Mouse (Mus musculus): ENCODE measurements around the gene Cfap300. TPM values are rescaled to one million over a fixed set of nuclear protein-coding genes. Genes with fewer than 3 reads are reported as not detected.

The Cfap300 gene
- total RNA-seq, 4 experiments from 2014 or later, result 0.39 TPM; not detected in 3

DNA sequence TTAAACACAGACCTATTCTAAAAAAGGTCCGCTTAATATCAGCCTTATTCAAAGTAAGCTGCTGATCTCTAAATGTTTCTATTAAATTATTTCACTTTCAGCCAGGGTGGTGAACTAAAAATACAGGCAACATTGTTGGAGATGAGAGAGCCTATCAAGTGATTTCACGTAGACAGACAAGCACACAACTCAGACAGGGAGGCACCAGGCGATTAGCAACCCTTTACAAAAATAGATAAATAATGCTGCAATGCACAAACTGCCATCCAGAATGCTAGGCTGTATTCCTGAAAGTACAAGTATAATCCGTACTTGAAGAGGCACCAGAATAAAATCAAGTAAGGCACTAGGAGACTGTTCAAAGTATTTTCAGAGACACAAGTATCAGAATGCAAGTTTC, 58.3 kb downstream of the Cfap300 start:
- no peak for DNase-seq (ENCODE audit: low spot score in 2 of 2)

GRCm38 (mm10) chr9:7983665-7984064, 59.0 kb downstream of the Cfap300 start:
- no peak for DNase-seq (ENCODE audit: low spot score in 2 of 2)

GRCm38 (mm10) chr9:7980162-7980561, 62.5 kb downstream of the Cfap300 start:
- DNase-seq (ENCODE audit: low spot score in 2 of 2), result no peak

DNA sequence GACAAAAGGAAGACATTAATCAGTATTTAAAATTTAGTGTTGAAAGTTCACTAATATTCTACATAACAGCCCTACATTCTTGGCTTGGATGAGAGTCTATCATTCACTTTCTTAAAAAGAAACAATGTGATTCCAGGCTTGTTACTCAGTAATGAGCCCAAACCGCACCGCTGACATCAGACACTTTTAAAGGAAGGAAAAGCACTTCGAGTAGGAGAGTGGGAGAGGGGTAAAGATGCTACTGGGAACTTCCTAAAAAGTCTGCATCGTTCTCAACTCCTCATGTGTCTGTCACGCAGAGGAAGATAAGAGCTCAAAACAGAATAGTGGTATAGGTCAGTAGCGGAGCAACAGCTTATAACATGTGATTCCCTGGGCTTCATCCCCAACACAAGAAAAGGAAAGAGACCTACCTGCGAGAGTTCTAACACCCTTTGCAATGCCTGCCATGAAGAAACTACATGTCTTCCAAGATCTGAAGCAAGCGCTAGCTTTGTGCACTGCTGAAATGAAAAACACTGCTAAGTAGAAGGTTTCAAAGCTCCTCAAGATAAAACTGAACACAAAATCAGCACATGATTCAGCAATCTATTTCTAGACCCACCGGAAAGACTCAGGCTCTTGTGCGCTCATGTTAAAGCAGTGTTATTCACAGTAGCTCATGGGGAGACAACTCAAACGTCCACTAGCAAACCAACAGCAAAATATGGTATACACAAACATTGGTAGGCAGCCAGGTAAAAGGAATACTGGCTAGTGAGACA, 63.3 kb downstream of the Cfap300 start:
- no peak for DNase-seq (ENCODE audit: low spot score in 2 of 2)

GRCm38 (mm10) chr9:7978502-7978901, 64.1 kb downstream of the Cfap300 start:
- no peak for DNase-seq (ENCODE audit: low spot score in 2 of 2)

DNA sequence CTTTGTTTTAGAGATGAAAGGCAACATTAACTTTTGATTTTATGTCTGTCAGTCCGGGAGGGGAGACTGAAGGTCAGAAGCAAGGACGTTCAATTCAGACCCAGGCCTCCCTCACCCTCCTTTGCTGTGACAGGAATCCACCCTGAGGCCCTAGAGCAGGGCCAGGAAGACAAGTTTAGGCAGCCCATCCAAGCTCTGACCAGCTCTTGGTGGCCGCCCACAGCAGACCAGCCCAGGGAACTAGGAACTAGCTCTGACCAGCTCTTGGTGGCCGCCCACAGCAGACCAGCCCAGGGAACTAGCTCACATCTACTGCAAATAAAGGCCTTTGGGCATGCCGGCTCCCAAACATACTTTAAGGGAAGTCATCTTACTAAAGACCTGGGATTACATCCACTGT, 65.0 kb downstream of the Cfap300 start:
- no peak for DNase-seq (ENCODE audit: low spot score in 2 of 2)

DNA sequence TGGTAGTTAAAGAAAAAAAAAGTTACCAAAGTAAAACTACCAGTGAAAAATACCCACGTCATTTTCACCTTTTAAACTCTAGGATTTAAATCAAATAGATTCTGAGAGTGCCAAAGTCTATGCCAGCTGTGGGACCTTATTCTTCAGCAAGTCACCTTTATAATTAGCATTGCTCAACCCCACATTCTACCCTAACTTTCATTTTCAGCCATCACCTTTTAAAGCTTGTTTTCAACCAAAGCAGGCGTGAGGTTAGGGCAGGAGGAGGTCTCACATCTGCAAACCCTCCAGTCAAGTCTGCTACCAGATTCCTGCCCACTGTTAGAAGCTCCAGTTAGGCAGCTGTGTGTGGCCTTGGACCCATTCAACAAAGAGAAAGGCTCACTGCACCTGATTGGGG, 70.6 kb downstream of the Cfap300 start:
- no peak for DNase-seq (ENCODE audit: low spot score in 2 of 2)

Other genes starting within 250 kb of the Cfap300 start
- 10 to 100 TPM; 19.1 to 24.3 (median 23.7) TPM for gene Birc2, start 205.8 kb downstream of the Cfap300 start, total RNA-seq (2022)
- 1 to 10 TPM; 5.0 to 9.6 (median 5.9) TPM for gene Birc3, start 169.6 kb downstream of the Cfap300 start, total RNA-seq (2022)
- 10 to 100 TPM; 34.6 to 42.5 (median 36.6) TPM for gene Yap1, start 38.2 kb downstream of the Cfap300 start, total RNA-seq (2022)
- gene Cep126, start 91.5 kb upstream of the Cfap300 start, total RNA-seq (2022), result 1 to 10 TPM in 3 of 4 experiments, under 1 TPM in 1; 0.79 to 1.1 (median 1.1) TPM

All from gastrocnemius, adult 8-10 months (tissue).